Mouse (Mus musculus) cerebellum, adult 11 months (tissue): ENCODE results near the gene 4930432K21Rik.

Source experiments
- DNase-seq: peaks from one replicate; pipeline ENCODE4 v3.0.0; 2022

Gene 4930432K21Rik

GRCm38 (mm10) chr8:84149181-84149580 lies 1.4 kb downstream of the 4930432K21Rik start:
- DNase-seq = no peak

- no peak for DNase-seq
These were observed 9.8 kb downstream of the 4930432K21Rik start for GRCm38 (mm10) chr8:84157620-84158019.

GRCm38 (mm10) chr8:84167696-84168095 lies 19.9 kb downstream of the 4930432K21Rik start:
- no peak for DNase-seq

DNA sequence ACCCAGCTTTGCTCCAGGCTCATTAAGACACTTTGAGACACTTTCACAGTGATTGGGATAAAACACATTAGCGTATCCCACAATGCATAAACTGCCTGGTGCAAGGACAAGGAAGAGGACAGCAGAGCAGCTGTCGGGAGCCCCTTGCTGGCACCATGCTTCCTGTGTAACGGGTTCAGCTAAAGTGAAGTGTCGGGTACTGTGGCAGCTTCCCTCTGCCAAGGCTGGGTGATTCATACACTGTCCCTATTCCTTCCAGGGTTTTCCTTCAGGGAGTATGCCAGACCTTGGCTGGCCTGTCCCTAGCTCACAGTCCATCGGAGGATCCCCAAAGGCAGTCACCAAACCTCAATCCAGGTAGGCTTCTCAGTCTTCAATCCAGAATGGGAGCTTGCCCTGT lies 22.3 kb downstream of the 4930432K21Rik start:
- no peak for DNase-seq

DNA sequence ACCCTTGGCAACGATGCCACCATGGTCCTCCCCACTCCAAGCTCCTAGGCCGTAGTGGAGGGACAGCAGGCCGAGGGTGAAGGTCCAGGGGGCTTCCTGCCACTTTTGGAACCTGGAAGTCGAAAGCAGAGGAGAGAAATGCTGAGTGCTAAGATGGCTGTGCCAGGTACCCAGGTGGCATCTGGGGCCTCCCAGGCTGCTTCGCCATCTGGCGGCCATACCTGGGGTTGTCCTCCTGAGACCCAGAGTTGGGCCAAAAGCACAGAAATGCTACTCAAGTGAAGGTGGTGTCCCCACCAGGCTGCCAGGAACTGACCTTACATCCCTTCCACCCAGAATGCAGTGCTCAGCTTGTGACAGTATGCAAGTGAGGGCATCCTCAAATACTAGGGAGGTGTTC lies 26.0 kb downstream of the 4930432K21Rik start:
- peak; percentile 73 for DNase-seq

DNA sequence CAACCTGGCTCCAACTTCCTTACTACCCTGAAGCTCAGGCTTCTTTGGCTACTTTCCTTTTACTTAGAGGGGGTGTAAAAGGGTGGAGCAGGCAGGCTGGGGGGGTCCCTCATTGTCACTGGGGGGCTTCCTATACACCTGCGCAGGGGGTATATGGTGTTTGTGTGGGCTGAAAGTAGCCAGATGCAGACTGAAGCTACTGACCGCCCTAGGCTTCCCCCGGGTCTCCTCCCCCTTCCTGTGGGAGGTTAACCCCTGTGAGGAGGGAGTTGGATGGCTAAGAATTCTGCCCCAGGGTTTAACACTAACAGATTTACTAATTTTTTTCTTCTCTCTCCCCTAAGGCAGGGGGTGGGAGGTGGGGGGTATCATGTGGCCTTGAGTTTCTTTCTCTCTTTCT lies 28.7 kb downstream of the 4930432K21Rik start:
- DNase-seq = no peak

GRCm38 (mm10) chr8:84177405-84177804 lies 29.6 kb downstream of the 4930432K21Rik start:
- no peak for DNase-seq

DNA sequence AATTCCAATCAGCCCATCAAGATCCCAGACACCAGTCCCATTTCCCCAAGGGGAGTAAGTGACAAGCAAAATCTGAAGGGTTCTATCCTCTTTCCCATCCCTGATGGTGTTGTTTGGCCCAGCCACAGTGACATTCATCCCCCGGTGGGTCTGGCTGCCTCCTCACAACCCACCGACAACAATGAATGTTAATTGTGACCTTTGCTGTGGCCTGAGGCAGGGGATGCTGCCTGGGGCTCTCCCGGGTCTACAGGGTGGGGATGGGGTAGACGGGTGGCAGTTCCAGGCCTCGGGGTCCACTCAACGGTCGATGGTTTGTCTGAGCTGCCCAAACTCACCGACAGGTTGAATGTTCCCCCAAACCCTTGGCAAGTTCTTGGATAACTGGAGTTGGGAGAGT lies 30.8 kb downstream of the 4930432K21Rik start:
- DNase-seq = no peak

DNA sequence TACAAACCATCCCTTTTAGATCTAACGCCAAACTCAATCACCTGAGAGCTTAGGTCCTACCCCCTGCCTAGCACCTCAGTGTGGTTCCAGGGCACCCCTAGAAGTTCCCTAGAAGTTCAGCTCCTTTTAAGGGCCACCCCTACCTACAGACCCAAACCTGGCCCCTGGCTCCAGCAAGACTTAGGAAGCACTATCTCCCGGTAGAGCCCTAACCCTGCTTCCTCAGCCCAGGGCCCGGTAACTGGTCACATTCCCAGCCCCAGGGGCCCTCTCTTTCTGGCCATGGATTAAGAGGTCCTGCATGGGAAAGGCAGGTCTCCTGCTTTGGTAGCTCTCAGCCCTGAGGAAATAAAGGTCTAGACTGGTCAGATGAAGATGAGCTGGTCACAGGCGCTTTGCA lies 32.1 kb downstream of the 4930432K21Rik start:
- no peak for DNase-seq

GRCm38 (mm10) chr8:84180530-84181190 lies 32.8 kb downstream of the 4930432K21Rik start:
- no peak for DNase-seq

- no peak for DNase-seq
These were observed 35.0 kb downstream of the 4930432K21Rik start for GRCm38 (mm10) chr8:84182833-84183232.

GRCm38 (mm10) chr8:84183261-84184084 lies 35.6 kb downstream of the 4930432K21Rik start:
- no peak for DNase-seq

DNA sequence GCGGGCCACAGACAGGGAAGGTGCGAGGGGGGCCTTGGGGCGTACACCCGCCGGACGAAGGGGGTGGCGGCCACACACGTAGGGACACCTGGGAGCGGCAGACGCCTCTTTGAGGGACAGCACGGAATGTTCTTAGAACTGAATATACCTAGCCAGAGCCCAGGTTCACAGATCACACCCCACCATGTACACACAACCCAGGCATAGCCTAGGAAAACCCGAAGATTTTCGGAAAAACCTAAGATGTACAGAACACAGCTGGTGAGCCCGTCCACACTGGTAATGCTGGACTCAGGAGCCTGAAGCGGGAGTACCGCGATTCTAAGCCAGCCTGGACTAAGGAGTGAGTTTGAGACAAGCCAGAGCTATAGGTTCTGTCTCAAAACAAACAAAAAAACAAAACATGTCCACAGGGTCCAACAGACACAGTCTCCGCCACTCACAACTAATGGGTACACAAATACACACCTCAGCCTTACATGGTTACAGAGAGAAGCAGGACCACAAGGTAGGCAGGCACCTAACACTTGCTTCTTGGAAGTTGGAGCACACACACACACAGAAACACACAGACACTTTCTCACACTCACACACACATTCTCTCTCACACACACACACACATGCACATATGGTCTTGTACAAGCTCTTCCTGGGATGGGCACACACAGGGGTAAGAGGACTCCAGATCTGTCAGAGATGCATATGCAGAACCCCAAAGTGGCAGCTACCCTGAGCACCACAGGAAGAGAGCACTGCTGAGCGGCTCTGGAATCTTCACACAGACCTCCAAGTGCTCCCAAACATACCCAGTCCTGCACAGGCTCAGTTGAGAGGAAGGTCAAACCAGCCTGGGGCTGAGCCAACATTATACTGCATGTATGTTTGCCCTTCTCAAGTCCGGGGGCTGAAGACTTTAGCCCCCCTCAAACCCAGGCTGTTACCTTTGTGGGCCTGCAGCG lies 36.5 kb downstream of the 4930432K21Rik start:
- no peak for DNase-seq

DNA sequence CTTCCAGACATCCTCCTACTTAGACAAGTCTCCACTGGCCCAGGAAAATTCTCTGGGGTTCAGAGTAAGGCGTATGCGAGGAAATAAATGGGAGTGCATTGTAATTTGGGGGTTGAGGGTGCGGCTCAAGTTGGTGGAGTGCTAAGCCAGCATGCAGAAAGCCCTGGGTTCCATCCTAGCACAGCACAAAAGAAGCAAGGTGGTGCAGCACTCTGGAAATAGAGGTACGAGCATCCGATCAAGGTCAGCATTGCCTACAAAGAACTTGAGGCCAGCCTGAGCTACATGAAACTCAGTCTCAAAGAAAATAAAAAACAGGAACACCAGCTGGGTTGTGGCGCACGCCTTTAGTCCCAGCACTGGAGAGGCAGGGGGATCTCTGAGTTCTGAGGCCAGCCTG lies 37.3 kb downstream of the 4930432K21Rik start, which contains the start of gene Nanos3:
Nanos3 (minus strand) TSS at position 101 of the 400 bp plus-strand sequence.
- no peak for DNase-seq

DNA sequence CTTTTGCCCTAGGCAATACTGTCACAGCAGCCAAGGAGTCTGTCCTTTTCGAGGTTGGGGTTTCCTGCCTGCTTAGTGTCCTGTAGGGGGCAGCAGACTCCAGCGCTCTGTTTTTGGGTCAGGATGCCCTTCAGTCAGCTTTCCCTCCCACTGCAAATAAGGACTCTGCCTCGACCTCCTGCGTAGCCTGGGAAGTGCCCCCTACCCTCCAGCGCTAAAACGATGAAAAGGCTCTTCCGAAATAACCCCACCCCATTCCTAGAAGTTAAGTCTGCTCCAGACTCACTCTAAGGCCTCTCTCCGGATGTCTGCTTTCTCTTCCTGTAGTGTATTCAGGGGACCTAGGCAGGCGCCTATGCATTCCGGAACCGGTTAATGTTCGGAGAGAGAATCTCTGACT lies 38.7 kb downstream of the 4930432K21Rik start:
- peak; percentile 77 for DNase-seq

GRCm38 (mm10) chr8:84187065-84187755 lies 39.4 kb downstream of the 4930432K21Rik start:
- peak; percentile 59 for DNase-seq

- DNase-seq = no peak
These were observed 40.8 kb downstream of the 4930432K21Rik start for GRCm38 (mm10) chr8:84188671-84189070.

- no peak for DNase-seq
These were observed 41.8 kb downstream of the 4930432K21Rik start for GRCm38 (mm10) chr8:84189603-84190002.

- no peak for DNase-seq
These were observed 42.5 kb downstream of the 4930432K21Rik start for GRCm38 (mm10) chr8:84190191-84190867.

DNA sequence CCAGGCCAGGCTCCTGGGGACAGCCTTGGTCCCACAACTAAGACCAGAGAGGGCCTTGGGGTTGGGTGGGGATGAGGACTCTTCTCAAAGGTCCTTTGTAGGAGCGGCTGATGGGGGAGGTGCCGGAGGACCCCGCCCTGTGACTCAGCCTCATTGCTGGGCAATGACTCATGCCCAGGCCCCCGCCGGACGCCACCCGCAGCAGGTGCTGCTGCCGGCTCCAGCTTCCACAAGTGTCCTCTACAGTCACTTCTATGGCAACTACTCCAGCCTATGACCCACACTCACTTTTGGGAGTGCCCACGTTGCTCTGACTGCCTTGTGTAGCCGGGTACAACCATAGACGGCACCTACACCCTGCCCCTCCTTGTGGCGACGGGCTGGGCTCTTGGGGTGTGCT lies 44.2 kb downstream of the 4930432K21Rik start:
- no peak for DNase-seq

- DNase-seq = no peak
These were observed 44.7 kb downstream of the 4930432K21Rik start for GRCm38 (mm10) chr8:84192555-84192954.

DNA sequence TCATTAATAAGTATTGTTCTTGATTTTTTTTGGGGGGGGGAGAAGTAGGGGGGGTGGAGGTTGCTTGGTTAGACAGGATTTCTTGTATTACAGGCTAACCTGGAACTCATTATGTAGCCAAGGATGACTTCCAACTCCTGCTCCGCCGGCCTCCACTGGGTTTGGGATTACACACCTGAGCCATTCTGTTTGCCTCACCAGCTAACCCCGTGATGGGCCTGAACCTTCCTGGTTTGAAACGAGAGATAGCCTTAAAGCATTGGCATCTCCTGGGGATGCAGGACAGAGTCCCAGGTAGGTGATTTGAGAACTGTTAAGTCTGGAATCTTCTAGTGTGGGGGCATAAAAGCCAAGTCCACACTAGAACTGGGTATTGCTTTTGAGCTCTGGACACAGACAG lies 45.3 kb downstream of the 4930432K21Rik start:
- no peak for DNase-seq
